Comparison of ENCODE assay signal across 8 mouse cellular contexts in genomic region chr3:52102601-52103530, GRCm38 (mm10). TPM values are rescaled to one million over a fixed set of nuclear protein-coding genes. Genes with fewer than 3 reads are reported as not detected.
DNase-seq lines count a peak whose midpoint lies in the region; ATAC-seq lines count a peak whose summit lies in the region.

No protein-coding gene starts in this region.

- peak overlapping the region; percentile 98 for H3K27ac ChIP-seq in embryonic facial prominence, embryonic 13.5 days
- peak overlapping the region; percentile 98 for H3K27ac ChIP-seq in heart, embryonic 12.5 days (ENCODE audit: poor library complexity, severe bottlenecking)
- peak overlapping the region; percentile 99 for H3K27ac ChIP-seq in kidney, embryonic 16.5 days (ENCODE audit: low read length)
- peak overlapping the region; percentile 86 for H3K27ac ChIP-seq in liver, embryonic 13.5 days
- peak overlapping the region; percentile 99 for H3K27ac ChIP-seq in stomach, embryonic 15.5 days

- H3K4me1 ChIP-seq in embryonic facial prominence, embryonic 13.5 days: peaks cover 11% of the 10 kb centered on the region
- peaks cover 4% of the 10 kb centered on the region; the same call in 1 of the 2 replicates for H3K4me1 ChIP-seq in heart, embryonic 12.5 days (replicated peaks)
- peaks cover 22% of the 10 kb centered on the region for H3K4me1 ChIP-seq in kidney, embryonic 16.5 days (ENCODE audit: insufficient read depth, low read length)
- peaks cover 40% of the 10 kb centered on the region for H3K4me1 ChIP-seq in liver, embryonic 13.5 days (replicated peaks)
- peaks cover 4% of the 10 kb centered on the region for H3K4me1 ChIP-seq in stomach, embryonic 15.5 days

- peak overlapping the region; percentile 90 for H3K9ac ChIP-seq in embryonic facial prominence, embryonic 13.5 days
- peak overlapping the region; percentile 95 for H3K9ac ChIP-seq in heart, embryonic 12.5 days
- peak overlapping the region; percentile 95 for H3K9ac ChIP-seq in kidney, embryonic 16.5 days (replicated peaks; ENCODE audit: low read length)
- H3K9ac ChIP-seq in liver, embryonic 13.5 days: peak overlapping the region; percentile 79
- peak overlapping the region; percentile 65 for H3K9ac ChIP-seq in stomach, embryonic 15.5 days

- H3K9me3 ChIP-seq in embryonic facial prominence, embryonic 13.5 days: no peaks in the 10 kb centered on the region
- H3K9me3 ChIP-seq in heart, embryonic 12.5 days (replicated peaks): no peaks in the 10 kb centered on the region
- H3K9me3 ChIP-seq in kidney, embryonic 16.5 days (ENCODE audit: low read length): no peaks in the 10 kb centered on the region
- no peaks in the 10 kb centered on the region for H3K9me3 ChIP-seq in liver, embryonic 13.5 days (replicated peaks)
- no peaks in the 10 kb centered on the region for H3K9me3 ChIP-seq in stomach, embryonic 15.5 days

- H3K4me2 ChIP-seq in embryonic facial prominence, embryonic 13.5 days: peak overlapping the region; percentile 91
- peak overlapping the region; percentile 97 for H3K4me2 ChIP-seq in heart, embryonic 12.5 days
- peak overlapping the region; percentile 70 for H3K4me2 ChIP-seq in kidney, embryonic 16.5 days (replicated peaks; ENCODE audit: low read depth, low read length)
- H3K4me2 ChIP-seq in liver, embryonic 13.5 days: peak overlapping the region; percentile 96
- H3K4me2 ChIP-seq in stomach, embryonic 15.5 days: peak overlapping the region; percentile 87

- peak overlapping the region; percentile 82 for H3K4me3 ChIP-seq in embryonic facial prominence, embryonic 13.5 days
- peak overlapping the region; percentile 89 for H3K4me3 ChIP-seq in heart, embryonic 12.5 days
- H3K4me3 ChIP-seq in kidney, embryonic 16.5 days (ENCODE audit: low read length): peak overlapping the region; percentile 89
- peak overlapping the region; percentile 73 for H3K4me3 ChIP-seq in liver, embryonic 13.5 days (replicated peaks)
- H3K4me3 ChIP-seq in stomach, embryonic 15.5 days (replicated peaks): peak overlapping the region; percentile 60

- H3K27me3 ChIP-seq in embryonic facial prominence, embryonic 13.5 days: no peaks in the 10 kb centered on the region
- H3K27me3 ChIP-seq in heart, embryonic 12.5 days (replicated peaks): no peaks in the 10 kb centered on the region
- no peaks in the 10 kb centered on the region for H3K27me3 ChIP-seq in kidney, embryonic 16.5 days (ENCODE audit: insufficient read depth, low read length)
- H3K27me3 ChIP-seq in liver, embryonic 13.5 days: no peaks in the 10 kb centered on the region
- H3K27me3 ChIP-seq in stomach, embryonic 15.5 days (replicated peaks): no peaks in the 10 kb centered on the region

- peak; percentile 84 for ATAC-seq in embryonic facial prominence, embryonic 13.5 days (ENCODE audit: insufficient number of reproducible peaks, insufficient read depth, low FRiP score, low TSS enrichment, low read depth)
- ATAC-seq in heart, embryonic 12.5 days (ENCODE audit: insufficient number of reproducible peaks, low FRiP score): peak; percentile 82
- peak; percentile 88 for ATAC-seq in kidney, embryonic 16.5 days (ENCODE audit: low FRiP score, low TSS enrichment)
- peak; percentile 71 for ATAC-seq in liver, embryonic 13.5 days (ENCODE audit: low read depth)
- peak; percentile 76 for ATAC-seq in stomach, embryonic 15.5 days (ENCODE audit: insufficient read depth, low FRiP score, low read depth)

- no peaks in the 10 kb centered on the region for H3K36me3 ChIP-seq in embryonic facial prominence, embryonic 13.5 days
- no peaks in the 10 kb centered on the region for H3K36me3 ChIP-seq in heart, embryonic 12.5 days
- no peaks in the 10 kb centered on the region for H3K36me3 ChIP-seq in kidney, embryonic 16.5 days (ENCODE audit: insufficient read depth, low read length)
- H3K36me3 ChIP-seq in liver, embryonic 13.5 days: no peaks in the 10 kb centered on the region
- H3K36me3 ChIP-seq in stomach, embryonic 15.5 days: no peaks in the 10 kb centered on the region

- peak; percentile 98 for DNase-seq in 416B (ENCODE audit: low read depth)
- DNase-seq in adrenal gland, postnatal 36 days: peak; percentile 80 to 86
- peak; percentile 67 for DNase-seq in liver, embryonic 13.5 days
- DNase-seq in natural killer cell, adult 2 months (ENCODE audit: low spot score in 2 of 2): peak; percentile 55 to 72

- WGBS in embryonic facial prominence, embryonic 13.5 days: under 1% methylated on average over 52 of the region's 52 CpGs
- 0% methylated on average over 51 of the region's 52 CpGs for WGBS in heart, embryonic 12.5 days
- 0% methylated on average over 51 of the region's 52 CpGs for WGBS in kidney, embryonic 16.5 days
- under 1% methylated on average over 52 of the region's 52 CpGs for WGBS in liver, embryonic 13.5 days (ENCODE audit: insufficient replicate concordance)
- WGBS in stomach, embryonic 15.5 days: 1% methylated on average over 48 of the region's 52 CpGs

RNA-seq across cellular contexts. Expression of gene Maml3, which starts 2.0 kb away (rescaled TPM):
- 1 to 10 TPM; 7.6 to 9.9 TPM for total RNA-seq in adrenal gland, postnatal 36 days (2021)
- 5.8 and 6.5 TPM in 2 replicates for polyA plus RNA-seq in embryonic facial prominence, embryonic 13.5 days (2015; fragmentation: Nextera tagmentation; extraction: Ambion mirVana)
- polyA plus RNA-seq in heart, embryonic 12.5 days (2016; fragmentation: Nextera tagmentation; extraction: Ambion mirVana): 2.6 and 3.0 TPM in 2 replicates
- 6.7 and 8.1 TPM in 2 replicates for polyA plus RNA-seq in kidney, embryonic 16.5 days (2015; fragmentation: Nextera tagmentation; extraction: Ambion mirVana)
- polyA plus RNA-seq in liver, embryonic 13.5 days (2015; fragmentation: Nextera tagmentation; extraction: Ambion mirVana): 0.69 and 1.1 TPM in 2 replicates
- 5.2 and 5.5 TPM in 2 replicates for polyA plus RNA-seq in stomach, embryonic 15.5 days (2015; fragmentation: Nextera tagmentation; extraction: Ambion mirVana)

Comparison
In these comparisons a context has a peak if more than half of its experiments do, and no peak if none do; other contexts are left out.
1. Peak in every context shown above with its lines: DNase-seq, ATAC-seq, H3K4me3 ChIP-seq and H3K27ac ChIP-seq.